Mouse (Mus musculus): ENCODE data around the gene Pde11a.

Gene Pde11a

DNA sequence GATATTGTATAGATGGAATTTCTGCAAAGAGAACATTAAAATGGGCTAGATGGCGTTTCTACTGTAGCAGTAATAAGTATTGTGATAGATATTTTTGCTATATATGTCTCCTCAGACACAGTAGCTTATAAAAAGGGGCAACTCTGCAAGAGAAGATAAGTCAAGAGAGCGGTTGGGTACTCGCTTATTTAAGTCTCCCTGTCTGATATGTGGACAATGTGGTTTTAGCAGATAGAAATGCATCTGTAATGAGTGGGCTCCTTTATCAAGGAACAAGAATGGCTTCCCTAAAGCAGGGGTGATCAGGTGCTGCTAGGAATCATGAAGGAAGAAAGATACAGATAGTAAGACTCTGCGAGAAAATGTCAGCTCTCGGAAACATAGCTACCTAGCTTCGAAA lies 18.2 kb downstream of the Pde11a start:
- DNase-seq (ENCODE audit: low spot score) = no peak

DNA sequence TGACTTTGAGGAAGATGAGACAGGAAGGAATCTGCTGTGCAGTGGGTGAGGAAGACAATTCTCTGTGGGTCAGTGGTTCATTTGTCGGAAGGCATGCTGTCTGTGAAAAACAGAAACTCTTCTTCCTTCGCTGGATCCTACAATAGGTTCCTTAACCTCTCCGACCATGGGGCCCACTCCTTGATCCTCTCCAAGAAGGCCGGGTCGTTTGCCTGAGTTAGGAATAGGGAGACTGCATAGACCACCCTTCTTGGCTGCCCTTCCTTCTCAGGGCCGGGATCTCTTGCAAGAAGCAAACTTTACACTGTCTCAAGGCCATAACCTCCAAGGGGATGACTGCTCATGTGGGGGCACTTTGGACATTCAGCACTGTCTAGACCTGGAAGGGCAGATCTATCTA lies 19.3 kb downstream of the Pde11a start:
- no peak for DNase-seq (ENCODE audit: low spot score)

DNA sequence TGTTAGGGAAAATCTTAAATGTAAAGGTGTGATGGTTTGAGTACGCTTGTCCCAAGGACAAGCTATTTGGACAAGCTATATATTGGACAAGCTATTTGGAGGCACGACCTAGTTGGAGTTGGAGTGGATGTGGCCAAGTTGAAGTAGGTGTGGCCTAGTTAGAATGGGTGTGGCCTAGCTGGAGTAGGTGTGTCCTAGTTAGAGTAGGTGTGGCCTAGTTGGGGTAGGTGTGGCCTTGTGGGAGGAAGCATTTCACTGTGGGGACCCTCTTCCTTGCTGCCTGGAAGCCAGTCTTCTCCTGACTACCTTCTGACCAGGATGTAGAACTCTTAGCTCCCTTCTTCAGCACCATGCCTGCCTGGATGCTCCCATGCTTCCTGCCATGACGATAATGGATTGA lies 50.9 kb downstream of the Pde11a start:
- DNase-seq (ENCODE audit: low spot score) = no peak

DNA sequence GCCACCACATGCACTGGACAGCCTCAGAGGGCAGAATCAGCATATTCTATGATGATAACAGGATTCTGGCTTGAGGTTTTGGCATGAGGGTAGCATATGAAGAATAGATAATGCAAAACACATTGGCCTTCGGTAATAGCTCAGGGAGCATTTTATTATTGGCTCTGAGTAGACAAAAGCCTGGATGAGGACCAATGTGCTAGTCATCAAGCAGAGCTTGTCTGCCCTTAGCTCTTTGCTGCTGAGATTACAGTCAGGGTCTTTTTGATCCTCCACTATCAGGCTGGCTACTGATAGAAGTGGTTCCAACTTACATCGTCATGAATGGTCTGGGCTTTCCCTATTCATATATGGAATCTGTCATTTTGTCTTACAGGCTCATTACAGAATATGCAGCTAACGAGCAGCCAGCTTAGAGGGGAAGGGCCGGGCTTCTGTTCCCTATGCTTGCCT lies 52.3 kb downstream of the Pde11a start:
- no peak for DNase-seq (ENCODE audit: low spot score)

DNA sequence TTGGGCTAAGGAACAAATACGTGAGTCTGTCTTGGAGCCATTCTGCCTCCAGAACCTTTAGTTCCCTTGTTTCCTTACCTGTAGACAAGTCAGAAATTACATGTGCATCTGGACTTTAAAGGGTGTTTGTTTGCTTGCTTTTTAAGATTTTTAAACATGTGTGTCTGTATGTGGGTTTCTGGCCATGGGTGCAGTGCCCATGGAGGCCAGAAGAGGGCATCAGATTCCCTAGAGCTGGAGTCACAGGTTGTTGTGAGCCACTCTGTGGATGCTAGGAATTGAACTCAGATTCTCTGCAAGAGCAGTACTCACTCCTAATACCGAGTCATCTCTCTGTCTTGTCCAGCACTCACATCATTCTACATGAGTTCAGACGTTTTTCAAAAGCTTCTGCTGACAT lies 53.4 kb downstream of the Pde11a start:
- DNase-seq (ENCODE audit: low spot score) = no peak

DNA sequence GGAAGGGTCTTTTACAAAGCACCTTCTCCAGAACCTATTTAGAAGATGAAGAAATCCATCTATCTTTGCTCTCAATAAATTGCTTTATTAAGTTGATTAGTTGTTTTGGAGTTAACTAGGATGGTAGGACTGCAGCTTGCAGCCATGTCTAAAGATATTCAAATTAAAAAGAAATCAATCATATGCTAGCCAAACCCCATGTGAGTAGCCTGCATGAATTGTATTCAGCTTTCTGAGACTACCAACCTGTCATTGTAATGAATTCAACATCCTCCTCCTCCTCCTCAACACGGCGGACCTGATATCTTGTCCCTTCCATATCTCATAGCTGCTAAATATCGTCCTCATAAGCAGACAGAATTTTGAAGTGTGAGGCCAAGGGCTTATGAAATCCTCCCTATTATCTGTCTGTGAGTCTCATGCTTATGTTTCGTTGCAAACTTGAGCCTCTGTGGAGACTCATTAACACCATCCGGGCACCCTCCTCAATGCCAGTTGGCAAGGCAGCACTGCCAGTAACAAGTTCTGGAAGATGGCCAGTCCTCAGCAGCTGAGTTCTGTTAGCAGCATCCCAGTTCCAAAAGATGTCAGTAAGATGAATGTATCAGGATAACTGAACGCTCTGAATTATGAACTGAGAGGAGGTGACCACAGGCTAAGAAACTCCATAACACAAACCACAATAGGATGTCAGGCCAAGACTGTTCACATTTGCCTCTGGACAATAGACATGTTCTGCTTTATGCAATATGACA lies 55.0 kb downstream of the Pde11a start:
- DNase-seq (ENCODE audit: low spot score) = no peak

DNA sequence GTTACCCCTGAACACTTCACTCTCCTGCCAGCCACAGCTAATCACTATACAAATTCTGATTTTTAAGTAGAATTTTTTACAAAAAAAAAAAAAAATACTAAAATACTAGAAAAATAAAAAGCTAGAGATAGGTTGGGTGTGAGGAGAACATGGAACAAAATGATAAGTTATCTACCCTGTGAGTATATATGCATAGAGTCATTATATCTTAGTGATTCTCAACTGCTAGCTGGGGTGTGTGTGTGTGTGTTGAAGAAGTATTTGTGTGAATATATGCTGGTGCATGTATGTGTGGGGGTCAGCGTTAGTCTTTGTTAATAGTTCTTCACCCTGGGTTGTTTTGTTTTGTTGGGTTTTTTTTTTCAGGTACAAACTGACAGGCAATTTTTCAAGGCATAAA lies 69.1 kb downstream of the Pde11a start:
- DNase-seq (ENCODE audit: low spot score) = no peak

DNA sequence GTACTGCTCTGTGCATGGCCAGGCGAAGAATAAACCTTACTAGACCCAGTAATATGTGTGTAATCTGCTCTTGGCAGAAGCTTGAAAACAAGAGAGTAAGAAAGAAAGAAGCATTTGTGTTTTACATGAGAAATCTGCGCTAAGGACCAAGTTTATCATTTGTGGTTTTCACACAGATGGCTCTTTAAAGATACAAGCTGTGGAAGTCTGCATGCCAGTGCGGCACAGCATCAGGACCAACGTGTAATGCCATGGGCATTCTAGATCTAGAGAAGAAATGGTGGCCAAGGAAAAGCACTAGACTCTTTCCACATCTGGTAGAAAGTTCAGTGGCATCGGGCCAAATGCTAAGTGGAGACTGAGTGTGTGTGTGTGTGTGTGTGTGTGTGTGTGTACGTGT lies 71.2 kb downstream of the Pde11a start:
- DNase-seq (ENCODE audit: low spot score) = no peak

DNA sequence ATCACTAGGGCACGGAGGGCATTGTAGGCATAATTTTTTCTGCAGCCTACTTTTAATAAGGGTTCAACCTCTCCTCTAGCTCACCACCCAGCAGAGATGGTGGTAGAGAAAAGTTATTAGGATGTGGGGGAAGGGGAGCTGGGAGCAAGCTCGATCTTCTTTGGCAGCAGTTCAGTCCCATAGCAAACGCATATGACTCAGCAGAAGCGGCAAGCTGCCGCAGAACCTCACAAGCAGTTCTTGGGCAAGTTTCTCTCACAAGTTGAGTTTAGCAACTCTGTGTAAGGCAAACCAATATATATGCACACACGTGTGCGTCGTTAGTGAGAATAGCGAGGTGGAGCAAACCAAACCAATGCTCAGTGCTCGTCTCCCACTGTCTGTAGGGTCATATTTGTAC lies 72.0 kb downstream of the Pde11a start:
- no peak for DNase-seq (ENCODE audit: low spot score)

DNA sequence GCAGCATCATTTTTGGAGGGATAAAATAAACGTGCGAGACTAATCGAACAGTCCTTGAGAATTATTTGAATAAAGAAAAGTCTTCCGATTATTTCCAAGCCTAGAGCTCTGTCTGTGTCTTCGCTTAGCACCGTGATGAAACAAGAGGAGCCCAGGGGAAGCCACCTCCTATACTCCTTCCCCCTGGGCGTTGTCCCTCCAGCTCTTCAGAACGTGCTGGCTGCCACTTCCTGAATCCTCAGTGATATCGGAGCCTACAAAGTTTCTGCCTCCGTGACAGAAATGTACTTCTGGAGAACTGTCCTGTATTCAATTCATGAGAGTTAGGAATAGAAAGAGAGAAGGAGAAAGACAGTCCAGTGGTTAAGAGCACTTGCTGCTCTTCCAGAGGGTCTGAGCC lies 74.3 kb downstream of the Pde11a start:
- DNase-seq (ENCODE audit: low spot score) = no peak

DNA sequence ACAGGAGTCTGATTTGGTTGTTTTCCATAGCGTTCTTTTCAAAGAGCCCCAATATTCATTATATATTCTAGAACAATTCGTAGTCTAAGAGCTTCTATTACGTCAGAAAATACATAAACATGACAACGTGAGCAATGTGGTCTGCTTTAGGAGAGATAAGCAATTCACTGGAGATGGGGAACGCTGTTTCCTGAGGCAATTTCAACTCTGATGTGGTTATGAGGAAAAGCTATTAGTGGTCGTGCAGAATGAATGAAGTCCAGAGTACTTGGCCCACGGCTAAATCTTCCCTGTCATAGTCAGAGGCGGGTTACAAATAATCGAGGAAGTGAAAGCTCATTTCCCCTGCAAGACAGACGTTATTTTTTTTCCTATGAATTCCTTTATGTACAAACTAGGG lies 75.9 kb downstream of the Pde11a start:
- DNase-seq (ENCODE audit: low spot score) = no peak

DNA sequence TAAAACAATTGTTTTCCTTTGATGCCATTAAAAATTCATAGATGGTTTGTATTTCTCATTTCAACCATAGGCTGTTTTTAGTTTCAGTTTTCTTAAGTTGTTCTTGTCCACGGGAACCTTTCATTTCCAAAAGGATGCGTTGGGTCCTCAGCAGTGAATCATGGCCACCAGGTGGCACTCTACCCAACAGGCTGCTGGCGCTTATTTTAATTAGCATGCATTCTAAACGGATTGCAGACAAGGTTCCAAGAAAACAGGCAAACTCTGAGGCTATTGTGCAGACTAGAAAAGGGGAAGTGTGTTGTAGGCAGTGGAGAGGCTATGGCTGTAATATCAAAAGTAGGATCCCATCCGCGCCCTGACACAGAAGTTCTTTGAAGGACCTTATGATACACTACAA lies 83.7 kb downstream of the Pde11a start:
- DNase-seq (ENCODE audit: low spot score) = no peak

DNA sequence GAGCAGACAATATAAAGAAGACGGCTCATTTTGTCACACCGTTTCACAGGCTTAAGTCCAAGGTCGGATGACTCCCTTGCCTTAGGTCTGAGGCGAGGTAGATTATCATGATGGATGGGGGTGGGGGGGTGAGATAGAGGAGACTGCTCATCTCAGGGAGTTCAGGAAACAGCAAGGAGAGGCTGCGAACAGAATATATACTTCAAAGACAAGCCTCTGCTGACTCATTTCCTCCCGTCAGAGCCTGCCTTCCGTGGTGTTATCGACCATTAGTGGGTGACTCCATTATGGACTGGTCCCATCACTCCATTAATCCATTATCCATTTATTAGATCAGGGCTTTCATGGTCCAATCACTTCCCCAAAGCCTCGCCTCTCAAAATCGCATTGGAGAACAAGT lies 87.2 kb downstream of the Pde11a start:
- no peak for DNase-seq (ENCODE audit: low spot score)

DNA sequence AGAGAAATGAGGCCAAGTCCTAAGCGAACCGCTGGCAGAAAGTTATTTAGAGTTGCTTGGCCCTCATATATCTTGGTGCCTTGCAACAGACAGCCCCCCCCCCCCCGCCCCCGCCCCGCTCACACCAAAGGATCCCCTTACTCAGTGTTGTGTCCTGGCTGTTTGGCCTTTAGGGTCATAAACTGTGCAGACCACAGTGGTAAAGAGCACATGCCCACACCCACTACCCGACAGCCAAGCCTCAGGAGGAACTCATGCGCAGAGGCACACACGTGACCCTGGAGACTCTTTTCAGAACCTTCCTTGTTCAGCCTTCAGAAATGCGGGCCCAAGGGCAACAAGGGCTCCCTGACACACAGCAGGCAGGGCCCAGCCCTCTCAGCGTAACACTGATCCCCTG lies 90.3 kb downstream of the Pde11a start:
- no peak for DNase-seq (ENCODE audit: low spot score)

DNA sequence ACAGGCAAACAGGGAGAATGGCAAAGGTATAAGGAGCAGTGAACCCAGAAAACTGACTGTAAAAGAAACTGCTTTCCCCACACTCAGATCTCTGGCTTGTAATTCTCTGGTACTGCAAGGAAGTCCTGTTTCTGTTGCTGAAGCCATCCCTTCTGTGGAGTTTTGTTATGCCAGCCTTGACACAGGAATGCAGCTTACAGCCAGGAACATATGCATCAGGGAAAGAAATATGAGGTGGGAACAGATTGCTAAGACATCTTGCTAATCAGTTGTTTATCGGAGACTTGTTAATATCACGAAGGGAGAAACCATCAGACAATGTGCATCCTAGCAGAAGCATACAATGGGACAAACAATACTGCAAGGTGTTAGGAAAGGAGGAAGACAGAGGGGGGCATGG lies 99.4 kb downstream of the Pde11a start:
- DNase-seq (ENCODE audit: low spot score) = no peak

DNA sequence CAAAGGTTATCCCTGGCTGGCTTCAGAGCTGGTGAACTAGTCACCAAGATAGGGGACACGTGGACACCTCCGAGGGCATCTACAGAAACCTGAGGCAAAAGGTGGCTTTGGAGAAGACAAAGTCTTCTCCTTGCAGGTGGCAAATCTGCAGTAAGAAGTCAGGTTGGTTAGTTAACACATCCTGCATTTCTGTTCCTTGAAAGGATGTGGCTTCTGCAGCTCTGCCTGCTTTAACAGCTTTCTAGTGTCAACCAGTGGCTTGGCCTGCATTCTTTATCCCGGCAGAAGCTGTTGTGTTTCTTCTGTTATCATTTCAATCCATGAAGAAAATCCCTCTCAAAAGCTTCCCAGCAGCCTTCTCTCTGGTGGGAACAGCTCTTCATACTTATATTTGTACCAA lies 100.1 kb downstream of the Pde11a start:
- no peak for DNase-seq (ENCODE audit: low spot score)

DNA sequence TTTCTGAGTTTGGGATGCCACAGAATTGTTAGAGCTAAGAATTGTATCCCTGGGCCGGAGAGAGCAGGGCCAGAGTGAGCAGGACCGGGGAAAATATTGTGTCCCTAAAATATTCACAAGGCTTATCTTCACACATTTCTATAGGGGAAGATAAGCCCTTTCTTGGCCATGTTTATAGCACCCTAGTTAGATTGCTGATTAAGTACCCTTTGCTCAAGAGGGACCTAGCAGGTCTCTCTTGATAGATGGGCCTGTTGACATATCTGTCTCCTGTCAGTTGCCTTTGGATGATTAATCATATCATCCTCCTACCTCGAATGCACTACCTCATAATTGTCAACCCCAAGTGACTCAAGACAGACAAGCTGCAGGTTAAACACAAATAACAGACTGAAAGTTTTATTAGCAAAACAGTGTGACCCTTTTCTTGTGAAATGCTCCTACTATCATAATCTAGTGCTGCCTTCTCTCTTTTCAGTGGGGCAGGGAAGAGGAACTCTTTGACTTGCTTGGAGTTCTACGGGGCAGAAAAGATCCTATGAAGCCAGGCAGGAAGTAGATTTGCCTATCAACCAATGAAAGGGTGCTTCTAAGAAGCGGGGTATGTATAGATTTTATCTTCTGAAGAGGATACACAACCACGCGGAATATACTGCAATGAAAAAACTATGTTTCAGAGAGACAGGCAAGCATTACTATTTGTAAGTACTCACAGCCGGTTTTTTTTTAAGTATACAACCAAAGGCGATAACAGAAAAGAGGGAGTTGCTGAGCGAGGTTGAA lies 100.7 kb downstream of the Pde11a start:
- DNase-seq (ENCODE audit: low spot score) = no peak

DNA sequence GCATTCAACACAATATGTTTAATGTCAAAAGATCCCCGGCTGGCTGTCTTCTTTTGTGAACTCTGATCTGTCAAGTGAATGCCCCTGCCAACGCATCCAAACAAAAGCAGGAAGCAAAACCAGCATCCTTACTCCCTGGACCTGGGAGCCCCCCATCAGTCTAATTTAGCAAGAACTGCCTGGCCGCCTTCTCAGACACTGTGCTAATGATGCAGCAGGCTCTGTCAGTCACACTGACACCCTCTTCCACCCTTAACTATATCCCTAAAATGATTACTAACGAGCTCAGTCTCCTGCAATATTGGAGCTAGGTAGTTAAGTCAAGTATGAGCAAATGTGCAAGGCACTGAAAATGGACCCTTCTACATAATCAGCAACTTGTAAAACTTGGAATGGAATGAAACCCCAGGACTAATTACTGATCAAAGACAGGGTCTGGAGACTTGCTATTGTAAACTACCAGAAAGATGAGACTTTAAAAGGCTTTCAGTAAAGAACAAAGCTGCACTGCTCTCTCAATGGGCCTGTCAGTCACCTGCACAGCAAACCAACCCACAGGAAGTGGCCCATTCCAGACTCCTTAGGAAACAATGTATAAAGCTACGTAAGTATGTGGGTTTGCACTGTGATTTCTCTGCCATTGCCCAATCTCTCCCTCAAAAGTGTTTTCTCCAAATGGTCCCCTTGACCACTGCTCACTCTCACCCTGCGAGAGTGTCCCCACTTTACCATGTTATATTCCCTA lies 118.0 kb downstream of the Pde11a start:
- no peak for DNase-seq (ENCODE audit: low spot score)

DNA sequence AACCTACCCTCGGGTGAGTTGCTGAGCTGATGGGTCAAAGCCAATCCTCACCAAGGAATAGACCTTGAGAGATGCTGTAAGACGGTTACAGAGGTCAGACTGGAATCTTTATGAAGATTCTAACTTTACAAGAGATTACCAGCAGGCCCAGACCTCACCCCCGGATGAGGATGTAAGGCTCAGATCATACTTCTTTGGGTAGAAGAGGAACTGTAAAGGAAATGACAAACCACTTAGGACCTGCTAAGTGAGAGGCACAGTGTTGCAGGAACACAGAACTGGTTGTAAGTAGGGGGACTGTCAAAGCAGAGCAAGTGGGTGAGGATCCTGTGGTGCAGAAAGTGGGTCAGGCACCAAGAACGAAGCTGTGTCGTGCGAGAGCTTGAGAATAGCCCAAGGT lies 119.0 kb downstream of the Pde11a start:
- no peak for DNase-seq (ENCODE audit: low spot score)

DNA sequence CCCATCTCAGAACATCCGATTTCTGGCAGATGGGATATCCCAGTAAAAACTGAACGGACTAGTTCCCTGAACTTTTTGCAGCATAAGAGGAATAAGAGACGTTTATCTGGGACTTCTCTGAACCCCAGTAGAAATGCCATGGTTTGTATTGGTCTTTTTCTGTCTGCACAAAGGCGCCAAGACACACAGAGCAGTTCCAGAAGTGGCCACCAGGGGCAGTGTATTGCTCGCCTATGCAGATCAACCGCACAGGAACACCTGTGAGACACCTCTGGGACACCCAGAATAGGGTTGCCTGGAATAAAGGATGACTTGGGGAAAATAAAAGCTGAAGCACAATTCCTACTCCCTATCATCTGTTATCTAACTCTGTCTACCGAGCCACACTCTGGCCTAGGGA lies 122.4 kb downstream of the Pde11a start:
- DNase-seq (ENCODE audit: low spot score) = no peak

DNA sequence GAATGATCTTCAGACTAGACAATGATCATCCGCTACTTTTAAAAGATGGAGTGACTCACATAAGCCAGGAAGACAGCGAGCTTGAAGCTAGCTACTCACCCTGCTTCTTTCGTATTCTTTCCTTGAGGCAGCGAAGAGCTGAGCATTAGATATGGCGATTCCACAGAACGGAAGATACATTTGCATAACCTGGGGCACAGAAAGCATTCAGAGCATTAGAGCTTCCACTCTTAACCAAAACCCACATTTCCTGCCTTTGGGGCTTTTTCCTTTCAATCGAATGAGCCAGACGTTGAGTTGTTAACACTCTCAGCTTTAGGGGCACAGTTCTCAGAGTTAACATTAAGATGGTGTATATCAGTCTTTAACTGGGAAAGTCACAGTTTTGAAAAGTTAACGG lies 123.4 kb downstream of the Pde11a start:
- no peak for DNase-seq (ENCODE audit: low spot score)

DNA sequence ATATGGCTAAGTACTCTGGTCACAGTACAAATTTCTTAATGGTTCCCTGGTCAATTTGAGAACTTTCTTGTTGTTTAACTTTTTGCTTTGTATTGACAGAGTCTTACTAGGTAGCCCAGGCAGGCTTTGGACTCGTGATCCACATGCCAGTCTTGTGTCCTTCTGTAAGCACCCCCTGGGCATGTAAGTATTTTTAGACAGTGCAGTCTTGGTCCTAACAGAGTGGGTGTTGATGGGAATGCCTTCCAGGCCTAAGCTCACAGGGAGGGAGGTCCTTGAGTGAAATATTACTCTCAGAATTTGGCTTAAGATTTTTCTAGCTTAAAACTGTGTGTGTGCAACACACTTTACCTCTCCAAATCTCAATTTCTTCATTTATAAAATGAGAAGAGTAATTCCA lies 153.4 kb downstream of the Pde11a start:
- DNase-seq (ENCODE audit: low spot score) = no peak

DNA sequence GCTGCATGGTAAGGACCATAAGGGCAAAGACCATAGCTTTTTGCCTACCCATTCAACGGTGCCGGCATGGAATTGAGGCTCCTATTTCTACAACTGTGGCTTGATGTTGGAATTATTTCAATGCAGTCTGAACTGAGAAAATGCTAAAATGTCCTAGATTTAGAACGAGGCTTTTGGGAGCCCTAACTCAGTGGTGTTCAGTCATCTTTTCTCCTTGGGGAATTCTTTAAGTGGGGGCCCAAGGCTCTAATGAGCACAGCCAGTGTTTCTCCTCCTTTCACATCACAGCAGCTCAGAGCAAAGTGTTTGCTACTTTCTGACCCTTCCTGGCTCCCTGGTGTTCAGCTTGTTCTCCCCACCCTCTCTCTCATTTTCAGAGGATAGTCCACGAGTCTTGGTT lies 175.8 kb downstream of the Pde11a start:
- DNase-seq (ENCODE audit: low spot score) = no peak
